Mouse (Mus musculus): ENCODE results near the gene Pga5.

- TF ChIP-seq GATA1 (IDR thresholded peaks at IDR 0.05; ENCODE audit: borderline replicate concordance, low read length), result no peak
- no peak for TF ChIP-seq FLI1 (IDR thresholded peaks at IDR 0.05; ENCODE audit: low read length)
Measured at GRCm38 (mm10) chr19:10637840-10638239, 40.0 kb downstream of the Pga5 start.
